ENCODE assay signal across 9 mouse cellular contexts in the genomic region with DNA sequence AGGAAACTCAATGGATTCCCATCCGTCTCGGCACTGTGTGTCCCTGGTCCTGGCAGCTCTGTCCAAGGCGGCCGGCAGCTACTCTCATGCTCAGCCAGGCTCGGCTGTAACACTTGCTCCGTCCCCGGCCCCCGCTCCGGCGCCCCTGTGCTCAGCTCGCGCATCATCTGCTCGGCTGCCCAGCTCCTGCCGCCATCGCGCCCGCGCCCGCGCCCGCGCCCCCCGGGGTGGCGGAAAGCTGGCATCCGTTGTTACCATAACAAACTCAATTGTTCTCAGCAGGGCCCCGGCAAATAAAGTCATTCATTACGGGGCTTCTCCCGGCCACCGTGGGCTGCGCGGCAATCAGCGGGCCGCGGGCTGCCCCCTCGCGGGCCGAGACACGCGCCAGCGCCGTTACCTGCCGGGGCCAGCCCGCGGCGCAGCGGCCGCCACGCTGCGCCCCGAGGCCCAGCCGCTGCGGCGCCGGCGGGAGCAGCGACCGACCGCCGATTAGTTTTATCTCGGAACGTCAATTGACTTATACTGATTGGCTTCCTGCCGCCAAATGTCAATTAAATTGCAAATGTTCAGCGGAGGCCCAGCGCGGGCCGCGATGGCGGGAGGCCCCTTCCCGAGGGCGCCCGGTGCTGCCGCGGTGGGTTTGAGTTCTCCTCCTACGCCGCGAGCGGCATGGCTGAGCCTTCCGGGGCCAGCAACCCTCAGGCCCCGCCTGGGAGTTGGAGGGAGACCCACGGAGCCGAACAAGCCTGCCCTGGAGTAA. TPM values are rescaled to one million over a fixed set of nuclear protein-coding genes. Genes with fewer than 3 reads are reported as not detected.
DNase-seq lines count a peak whose midpoint lies in the region; ATAC-seq lines count a peak whose summit lies in the region.
"Had no signal": no experiment of that assay in that cellular context is flagged by ENCODE, and none has a peak within 500 bp of the region (broad histone marks: within the 10 kb centered on the region; RNA-seq: fewer than 3 reads in every experiment).

No protein-coding gene starts in this region.

- no peak for ATAC-seq in megakaryocyte, adult 5-6 weeks (ENCODE audit: poor library complexity, severe bottlenecking)
- peak; percentile 83 for ATAC-seq in forebrain, embryonic 16.5 days
- peak; percentile 86 for ATAC-seq in neural tube, embryonic 12.5 days (ENCODE audit: low FRiP score, low read depth)

- under 1% methylated on average over 75 of the region's 81 CpGs for WGBS in forebrain, embryonic 16.5 days
- WGBS in neural tube, embryonic 12.5 days: under 1% methylated on average over 81 of the region's 81 CpGs

- H3K4me1 ChIP-seq in megakaryocyte, embryonic 14.5 days: peaks cover 9% of the 10 kb centered on the region
- peaks cover 9% of the 10 kb centered on the region for H3K4me1 ChIP-seq in forebrain, embryonic 16.5 days (replicated peaks; ENCODE audit: control insufficient read depth, insufficient read depth, low read length)
- H3K4me1 ChIP-seq in neural tube, embryonic 12.5 days: peaks cover 14% of the 10 kb centered on the region

- peak overlapping the region; percentile 97 for H3K4me2 ChIP-seq in forebrain, embryonic 16.5 days (ENCODE audit: low read length)
- peak overlapping the region; percentile 89 for H3K4me2 ChIP-seq in neural tube, embryonic 12.5 days (replicated peaks)

- peaks cover 9% of the 10 kb centered on the region; the same call in 1 of the 2 replicates for H3K9me3 ChIP-seq in megakaryocyte, embryonic 14.5 days
- H3K9me3 ChIP-seq in forebrain, embryonic 16.5 days (ENCODE audit: control insufficient read depth, low read length): peaks cover 4% of the 10 kb centered on the region; the same call in 1 of the 2 replicates
- H3K9me3 ChIP-seq in neural tube, embryonic 12.5 days: no peaks in the 10 kb centered on the region

- H3K27me3 ChIP-seq in megakaryocyte, embryonic 14.5 days (replicated peaks): peaks cover 78% of the 10 kb centered on the region
- H3K27me3 ChIP-seq in forebrain, embryonic 16.5 days (replicated peaks; ENCODE audit: control insufficient read depth, insufficient read depth, low read length): peaks cover 35% of the 10 kb centered on the region
- peaks cover 58% of the 10 kb centered on the region for H3K27me3 ChIP-seq in neural tube, embryonic 12.5 days (replicated peaks)

- no peak overlapping the region for H3K27ac ChIP-seq in forebrain, embryonic 16.5 days (ENCODE audit: low read length)
- no peak overlapping the region for H3K27ac ChIP-seq in neural tube, embryonic 12.5 days

- H3K4me3 ChIP-seq in megakaryocyte, embryonic 14.5 days (replicated peaks): peak overlapping the region; percentile 59
- peak overlapping the region; percentile 63 for H3K4me3 ChIP-seq in forebrain, embryonic 16.5 days (replicated peaks; ENCODE audit: low read length)
- peak overlapping the region; percentile 46 for H3K4me3 ChIP-seq in neural tube, embryonic 12.5 days

- H3K36me3 ChIP-seq in megakaryocyte, embryonic 14.5 days (replicated peaks; ENCODE audit: low read length): no peaks in the 10 kb centered on the region
- H3K36me3 ChIP-seq in forebrain, embryonic 16.5 days (ENCODE audit: control insufficient read depth, insufficient read depth): no peaks in the 10 kb centered on the region
- H3K36me3 ChIP-seq in neural tube, embryonic 12.5 days: no peaks in the 10 kb centered on the region

- H3K9ac ChIP-seq in forebrain, embryonic 16.5 days (replicated peaks; ENCODE audit: low read depth, low read length): peak overlapping the region; percentile 72
- H3K9ac ChIP-seq in neural tube, embryonic 12.5 days: peak overlapping the region; percentile 53

- peak; percentile 24 for DNase-seq in adrenal gland, adult 2 months
- no peak for DNase-seq in adrenal gland, postnatal 25 days
- DNase-seq in layer of hippocampus, postnatal 14 days (ENCODE audit: low spot score in 2 of 2): peak; percentile 20 to 21
- no peak for DNase-seq in spleen, adult 18-20 months

RNA-seq across cellular contexts. Expression of a gene that starts 46.1 kb away (rescaled TPM):
- total RNA-seq in adrenal gland, adult 2 months (2021): under 1 TPM; 0.69 to 0.86 TPM
- polyA plus RNA-seq in adrenal gland, adult 2 months (2012; rRNA removed): 0.56 and 1.0 TPM in 2 replicates
- total RNA-seq in adrenal gland, postnatal 25 days (2021): 0.48 and 1.4 TPM in 2 replicates
- polyA plus RNA-seq in megakaryocyte, embryonic 14.5 days (2012; ENCODE audit: insufficient read depth, low replicate concordance): 1.1 TPM in 1 of 2 replicates, not detected in the other
- total RNA-seq in megakaryocyte, adult 5-6 weeks (2015): 0.04 and 0.07 TPM in 2 replicates
- not detected in 2 replicates for total RNA-seq in megakaryocyte, adult 5-6 weeks (2017)
- polyA plus RNA-seq in forebrain, embryonic 16.5 days (2015; fragmentation: Nextera tagmentation; extraction: Ambion mirVana): 0.34 and 1.2 TPM in 2 replicates
- under 1 TPM; 0.14 to 0.37 TPM for total RNA-seq in layer of hippocampus, postnatal 14 days (2021)
- polyA plus RNA-seq in neural tube, embryonic 12.5 days (2016; fragmentation: Nextera tagmentation; extraction: Ambion mirVana): 2.4 and 3.3 TPM in 2 replicates
- total RNA-seq: common myeloid progenitor, adult 5-6 weeks had no signal

Comparison
In these comparisons a context has a peak if more than half of its experiments do, and no peak if none do; other contexts are left out.
1. DNase-seq: peak in adrenal gland, adult 2 months (single experiment) and layer of hippocampus, postnatal 14 days (2 of 2); none in adrenal gland, postnatal 25 days (single experiment) and spleen, adult 18-20 months (0 of 2).
2. Peak in every context shown above with its lines, with median percentiles within 50 percentile points of each other: H3K4me3 ChIP-seq.